Mouse (Mus musculus): Measurements from ENCODE around the gene Zc2hc1b. TPM values are rescaled to one million over a fixed set of nuclear protein-coding genes. Genes with fewer than 3 reads are reported as not detected.

Gene Zc2hc1b
- polyA plus RNA-seq (2012; fragmentation: generic; extraction: Trizol): not detected

GRCm38 (mm10) chr10:13177973-13178624, at the start of gene Zc2hc1b:
Gene Zc2hc1b, minus strand, starts transcription at chr10:13178023.

GRCm38 (mm10) chr10:13192731-13193351, 15.0 kb upstream of the Zc2hc1b start, which contains the start of gene Ltv1:
Gene Ltv1, minus strand, starts transcription at chr10:13193168.

Other genes starting within 250 kb of the Zc2hc1b start
- 1 to 10 TPM in 1 of 2 experiments, under 1 TPM in 1; 0.42 to 2.1 TPM for gene Stx11, start 213.7 kb downstream of the Zc2hc1b start, polyA plus RNA-seq (2012; fragmentation: generic; extraction: Trizol)
- gene Sf3b5, start 172.7 kb downstream of the Zc2hc1b start, polyA plus RNA-seq (2012; fragmentation: generic; extraction: Trizol): 10 to 100 TPM; 48.3 to 58.5 TPM
- gene Plagl1, start 117.5 kb downstream of the Zc2hc1b start, polyA plus RNA-seq (2012; fragmentation: generic; extraction: Trizol): 1 to 10 TPM in 1 of 2 experiments, under 1 TPM in 1; 0.05 to 3.2 TPM
- 1 to 10 TPM; 3.1 to 6.3 TPM for gene Ltv1, start 15.1 kb upstream of the Zc2hc1b start, polyA plus RNA-seq (2012; fragmentation: generic; extraction: Trizol)